Mouse (Mus musculus): Measurements from ENCODE around the gene Cops9.

The Cops9 gene

GRCm38 (mm10) chr1:92647026-92647425 is 5.2 kb upstream of the Cops9 start:
- DNase-seq (ENCODE audit: low read depth, low spot score): no peak

- no peak for DNase-seq (ENCODE audit: low read depth, low spot score)
These were observed 4.8 kb upstream of the Cops9 start for GRCm38 (mm10) chr1:92646601-92647000.

GRCm38 (mm10) chr1:92646111-92646510 is 4.3 kb upstream of the Cops9 start:
- DNase-seq (ENCODE audit: low read depth, low spot score): no peak

- DNase-seq (ENCODE audit: low read depth, low spot score): no peak
These were observed 3.1 kb upstream of the Cops9 start for GRCm38 (mm10) chr1:92644916-92645315.

- DNase-seq (ENCODE audit: low read depth, low spot score): no peak
These were observed 1.9 kb upstream of the Cops9 start for GRCm38 (mm10) chr1:92643691-92644090.

GRCm38 (mm10) chr1:92640393-92640792 is 1.4 kb downstream of the Cops9 start:
- DNase-seq (ENCODE audit: low read depth, low spot score): no peak

- no peak for DNase-seq (ENCODE audit: low read depth, low spot score)
These were observed 3.0 kb downstream of the Cops9 start for GRCm38 (mm10) chr1:92638736-92639135.

GRCm38 (mm10) chr1:92638181-92638580 is 3.6 kb downstream of the Cops9 start:
- no peak for DNase-seq (ENCODE audit: low read depth, low spot score)

- DNase-seq (ENCODE audit: low read depth, low spot score): no peak
These were observed 4.1 kb downstream of the Cops9 start for GRCm38 (mm10) chr1:92637501-92638172.

- no peak for DNase-seq (ENCODE audit: low read depth, low spot score)
These were observed 5.1 kb downstream of the Cops9 start for GRCm38 (mm10) chr1:92636676-92637075.

- no peak for DNase-seq (ENCODE audit: low read depth, low spot score)
These were observed 5.8 kb downstream of the Cops9 start for GRCm38 (mm10) chr1:92636015-92636414.

GRCm38 (mm10) chr1:92634976-92635599 is 6.7 kb downstream of the Cops9 start:
- no peak for DNase-seq (ENCODE audit: low read depth, low spot score)

GRCm38 (mm10) chr1:92634569-92634968 is 7.2 kb downstream of the Cops9 start:
- no peak for DNase-seq (ENCODE audit: low read depth, low spot score)

GRCm38 (mm10) chr1:92633726-92634125 is 8.1 kb downstream of the Cops9 start:
- DNase-seq (ENCODE audit: low read depth, low spot score): no peak

GRCm38 (mm10) chr1:92632948-92633347 is 8.8 kb downstream of the Cops9 start:
- DNase-seq (ENCODE audit: low read depth, low spot score): no peak

GRCm38 (mm10) chr1:92632196-92632595 is 9.6 kb downstream of the Cops9 start:
- DNase-seq (ENCODE audit: low read depth, low spot score): no peak

GRCm38 (mm10) chr1:92628227-92628626 is 13.6 kb downstream of the Cops9 start:
- no peak for DNase-seq (ENCODE audit: low read depth, low spot score)

GRCm38 (mm10) chr1:92618360-92618759 is 23.4 kb downstream of the Cops9 start:
- DNase-seq (ENCODE audit: low read depth, low spot score): no peak

- DNase-seq (ENCODE audit: low read depth, low spot score): no peak
These were observed 24.3 kb downstream of the Cops9 start, which contains the start of gene Olfr12 for GRCm38 (mm10) chr1:92617488-92617887. Gene Olfr12 (plus strand): TSS chr1:92617788.

GRCm38 (mm10) chr1:92616046-92616445 is 25.7 kb downstream of the Cops9 start:
- no peak for DNase-seq (ENCODE audit: low read depth, low spot score)

- no peak for DNase-seq (ENCODE audit: low read depth, low spot score)
These were observed 27.3 kb downstream of the Cops9 start for GRCm38 (mm10) chr1:92614516-92614915.

GRCm38 (mm10) chr1:92613175-92613574 is 28.6 kb downstream of the Cops9 start:
- DNase-seq (ENCODE audit: low read depth, low spot score): no peak

- no peak for DNase-seq (ENCODE audit: low read depth, low spot score)
These were observed 30.8 kb downstream of the Cops9 start for GRCm38 (mm10) chr1:92611008-92611407.
